Mouse (Mus musculus): ENCODE measurements around the gene Isca2. TPM values are rescaled to one million over a fixed set of nuclear protein-coding genes. Genes with fewer than 3 reads are reported as not detected.

The Isca2 gene
- total and polyA plus RNA-seq, 2 experiments from 2014 or later = 109 to 159 TPM

DNA sequence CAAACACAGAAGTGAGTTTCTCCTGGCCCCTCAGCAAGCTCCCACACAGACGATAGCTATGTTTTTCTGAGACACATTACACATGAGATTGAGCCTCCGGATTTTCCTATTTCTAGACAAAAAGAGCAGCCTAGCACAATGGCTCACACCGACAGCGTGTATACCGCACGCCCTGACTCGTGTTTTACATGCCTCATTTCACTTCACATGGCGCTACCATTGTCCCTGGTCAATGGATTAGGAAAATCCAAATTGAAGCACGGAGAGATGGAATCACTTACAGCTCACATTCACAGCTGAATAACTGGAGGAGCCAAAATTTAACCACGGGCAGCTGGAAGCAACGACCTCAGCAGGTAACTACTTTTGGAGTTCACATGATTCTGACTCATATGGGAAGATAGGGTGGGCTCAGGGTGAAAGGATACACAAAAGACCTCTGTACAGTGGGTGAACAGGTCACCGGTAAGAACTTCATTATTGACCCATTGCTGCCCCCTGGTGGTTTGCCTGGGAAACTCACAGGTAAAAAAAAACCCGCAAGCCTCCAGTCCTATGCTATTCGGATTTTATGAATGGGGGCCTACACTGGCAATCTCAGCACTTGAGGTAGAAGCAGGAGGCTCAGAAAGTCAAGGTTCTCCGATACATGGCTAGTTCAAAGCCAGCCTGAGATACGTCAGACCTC lies 17.9 kb upstream of the Isca2 start:
- H3K27ac ChIP-seq (ENCODE audit: low read depth) = no peak overlapping the region
- H3K9me3 ChIP-seq (replicated peaks; ENCODE audit: control insufficient read depth, low read length) = no peaks in the 10 kb centered on the region
- H3K9ac ChIP-seq (replicated peaks; ENCODE audit: low read depth, low read length) = no peak overlapping the region
- no peak overlapping the region for H3K4me2 ChIP-seq (ENCODE audit: low read depth, low read length)
- no peak overlapping the region for H3K4me3 ChIP-seq (ENCODE audit: low read depth, low read length)
- WGBS = 63% methylated on average over 16 of the region's 16 CpGs
- H3K4me1 ChIP-seq (ENCODE audit: control insufficient read depth, insufficient read depth) = no peaks in the 10 kb centered on the region
- 0 out of 2 replicates have a peak, but pooled peaks have one; percentile 6 for ATAC-seq (ENCODE audit: insufficient read depth, low read depth)
- H3K36me3 ChIP-seq (replicated peaks; ENCODE audit: control insufficient read depth, insufficient read depth, low read length) = peaks cover 36% of the 10 kb centered on the region
- TF ChIP-seq EP300 (IDR thresholded peaks at IDR 0.05; ENCODE audit: low read depth) (no peak), CTCF (IDR thresholded peaks at IDR 0.05; ENCODE audit: low read depth) (peak; percentile 66)
- peak; percentile 39 for DNase-seq (ENCODE audit: low spot score)
- H3K27me3 ChIP-seq (ENCODE audit: control insufficient read depth, insufficient read depth, low read length) = no peaks in the 10 kb centered on the region

DNA sequence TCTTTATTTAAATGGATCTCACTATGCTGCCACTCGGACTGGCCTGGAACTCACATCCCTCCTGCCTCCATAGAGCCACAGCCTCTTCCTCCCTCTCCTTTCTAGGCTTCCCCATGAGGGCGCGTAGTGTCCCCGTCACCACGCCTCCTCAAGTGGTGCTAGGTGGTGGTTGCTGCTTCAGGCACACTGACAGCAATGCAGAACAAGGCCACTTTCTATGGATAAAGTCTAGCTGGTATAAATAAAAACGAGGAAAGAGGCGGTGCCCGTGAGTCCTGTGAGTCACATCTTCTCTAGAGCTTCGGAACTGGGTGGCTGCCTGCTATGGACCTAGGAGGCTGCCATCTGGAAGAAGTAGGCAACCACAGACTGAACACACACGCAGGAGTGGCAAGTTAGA lies 17.0 kb upstream of the Isca2 start:
- Histone ChIP-seq H3K36me3 (replicated peaks; ENCODE audit: control insufficient read depth, insufficient read depth, low read length) (peaks cover 42% of the 10 kb centered on the region), H3K9me3 (replicated peaks; ENCODE audit: control insufficient read depth, low read length) (no peaks in the 10 kb centered on the region), H3K27me3 (ENCODE audit: control insufficient read depth, insufficient read depth, low read length) (no peaks in the 10 kb centered on the region), H3K4me2 (ENCODE audit: low read depth, low read length) (no peak overlapping the region), H3K27ac (ENCODE audit: low read depth) (no peak overlapping the region), H3K4me1 (ENCODE audit: control insufficient read depth, insufficient read depth) (no peaks in the 10 kb centered on the region), H3K9ac (replicated peaks; ENCODE audit: low read depth, low read length) (no peak overlapping the region), H3K4me3 (ENCODE audit: low read depth, low read length) (no peak overlapping the region)
- 88% methylated on average over 10 of the region's 10 CpGs for WGBS
- DNase-seq (ENCODE audit: low spot score) = no peak
- TF ChIP-seq CTCF (IDR thresholded peaks at IDR 0.05; ENCODE audit: low read depth) = no peak
- no peak for TF ChIP-seq EP300 (IDR thresholded peaks at IDR 0.05; ENCODE audit: low read depth)
- ATAC-seq (ENCODE audit: insufficient read depth, low read depth) = no peak

DNA sequence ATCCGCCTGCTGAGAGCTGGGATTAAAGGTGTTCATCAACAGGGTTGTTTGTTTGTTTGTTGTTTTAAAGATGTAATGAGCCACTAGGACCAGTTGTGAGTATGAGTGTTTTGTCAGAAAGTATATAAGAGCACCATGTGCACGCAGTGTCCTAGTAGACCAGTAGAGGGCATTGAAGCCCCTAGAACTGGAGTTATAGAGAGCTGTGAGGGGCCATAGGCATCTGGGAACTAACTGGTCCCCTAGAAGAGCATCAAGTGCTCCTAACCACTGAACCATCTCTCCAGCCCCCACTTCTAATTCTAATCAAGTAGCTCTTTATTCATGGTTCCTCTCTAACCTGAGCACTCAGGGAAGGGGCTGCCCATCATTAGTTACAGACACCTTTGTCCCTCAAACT lies 14.0 kb upstream of the Isca2 start:
- no peaks in the 10 kb centered on the region for H3K9me3 ChIP-seq (replicated peaks; ENCODE audit: control insufficient read depth, low read length)
- no peak for DNase-seq (ENCODE audit: low spot score)
- no peak overlapping the region for H3K4me3 ChIP-seq (ENCODE audit: low read depth, low read length)
- TF ChIP-seq CTCF (IDR thresholded peaks at IDR 0.05; ENCODE audit: low read depth) = peak; percentile 42
- TF ChIP-seq EP300 (IDR thresholded peaks at IDR 0.05; ENCODE audit: low read depth) = no peak
- H3K27ac ChIP-seq (ENCODE audit: low read depth) = no peak overlapping the region
- H3K4me2 ChIP-seq (ENCODE audit: low read depth, low read length) = no peak overlapping the region
- H3K4me1 ChIP-seq (ENCODE audit: control insufficient read depth, insufficient read depth) = peaks cover 6% of the 10 kb centered on the region; the same call in 1 of the 2 replicates
- WGBS = 81% methylated on average over 2 of the region's 2 CpGs
- peaks cover 57% of the 10 kb centered on the region for H3K36me3 ChIP-seq (replicated peaks; ENCODE audit: control insufficient read depth, insufficient read depth, low read length)
- ATAC-seq (ENCODE audit: insufficient read depth, low read depth) = no peak
- H3K27me3 ChIP-seq (ENCODE audit: control insufficient read depth, insufficient read depth, low read length) = no peaks in the 10 kb centered on the region
- H3K9ac ChIP-seq (replicated peaks; ENCODE audit: low read depth, low read length) = no peak overlapping the region

DNA sequence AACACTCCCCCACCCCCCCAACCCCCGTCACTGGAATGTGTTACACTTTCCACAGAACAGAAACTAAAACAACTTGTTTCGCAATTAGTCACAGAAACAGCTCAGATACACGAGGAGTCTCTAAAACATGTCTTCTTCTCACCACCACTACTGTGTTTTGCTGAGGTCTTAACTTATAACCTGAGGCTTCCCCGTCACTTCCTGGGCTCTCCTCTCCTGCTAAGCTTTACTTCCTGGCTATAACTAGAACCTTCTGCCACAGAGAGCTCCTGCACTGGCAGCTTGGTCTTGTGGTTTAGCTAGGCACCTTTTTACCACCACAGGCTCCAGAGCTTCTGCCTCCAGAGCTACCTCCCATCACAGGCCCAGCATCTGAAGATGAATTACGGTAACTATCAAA lies 10.5 kb upstream of the Isca2 start:
- DNase-seq (ENCODE audit: low spot score) (no peak), ATAC-seq (ENCODE audit: insufficient read depth, low read depth) (no peak)
- Histone ChIP-seq H3K4me1 (ENCODE audit: control insufficient read depth, insufficient read depth) (peaks cover 12% of the 10 kb centered on the region; the same call in 1 of the 2 replicates), H3K9me3 (replicated peaks; ENCODE audit: control insufficient read depth, low read length) (no peaks in the 10 kb centered on the region), H3K4me2 (ENCODE audit: low read depth, low read length) (no peak overlapping the region), H3K36me3 (replicated peaks; ENCODE audit: control insufficient read depth, insufficient read depth, low read length) (peaks cover 53% of the 10 kb centered on the region), H3K4me3 (ENCODE audit: low read depth, low read length) (no peak overlapping the region), H3K27ac (ENCODE audit: low read depth) (no peak overlapping the region), H3K9ac (replicated peaks; ENCODE audit: low read depth, low read length) (no peak overlapping the region), H3K27me3 (ENCODE audit: control insufficient read depth, insufficient read depth, low read length) (no peaks in the 10 kb centered on the region)
- TF ChIP-seq CTCF (IDR thresholded peaks at IDR 0.05; ENCODE audit: low read depth) (no peak), EP300 (IDR thresholded peaks at IDR 0.05; ENCODE audit: low read depth) (no peak)
- 84% methylated on average over 5 of the region's 5 CpGs for WGBS

DNA sequence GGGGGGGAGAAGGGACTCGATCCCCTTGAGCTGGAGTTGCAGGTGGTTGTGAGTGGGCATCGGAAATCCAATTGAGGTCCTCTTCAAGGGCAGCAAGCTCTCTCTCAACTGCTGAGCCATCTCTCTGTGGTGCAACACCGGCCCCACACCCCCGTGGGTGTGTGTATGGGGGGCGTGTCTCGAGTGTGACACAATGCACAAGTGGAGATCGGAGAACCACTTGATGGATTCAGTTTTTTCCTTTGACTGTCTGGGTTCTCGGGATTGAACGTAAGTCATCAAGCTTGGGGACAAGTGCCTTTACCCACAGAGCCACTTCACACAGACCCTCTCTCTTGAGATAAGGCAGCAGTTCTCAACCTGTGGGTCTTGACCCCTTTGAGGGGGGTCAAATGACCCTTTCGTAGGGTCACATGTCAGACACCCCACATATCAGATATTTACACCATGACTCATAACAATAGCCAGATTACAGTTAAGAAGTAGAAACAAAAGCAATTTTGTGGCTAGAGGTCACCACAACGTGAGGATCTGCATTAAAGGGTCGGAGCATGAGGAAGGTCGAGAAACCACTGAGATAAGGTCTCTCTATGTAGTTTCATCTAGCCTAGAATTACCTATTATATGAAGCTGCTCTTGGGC lies 9.4 kb upstream of the Isca2 start:
- ATAC-seq (ENCODE audit: insufficient read depth, low read depth) = no peak
- H3K9me3 ChIP-seq (replicated peaks; ENCODE audit: control insufficient read depth, low read length) = no peaks in the 10 kb centered on the region
- no peak overlapping the region for H3K27ac ChIP-seq (ENCODE audit: low read depth)
- TF ChIP-seq CTCF (IDR thresholded peaks at IDR 0.05; ENCODE audit: low read depth) (no peak), EP300 (IDR thresholded peaks at IDR 0.05; ENCODE audit: low read depth) (no peak)
- 63% methylated on average over 13 of the region's 13 CpGs for WGBS
- no peak overlapping the region for H3K4me2 ChIP-seq (ENCODE audit: low read depth, low read length)
- no peak overlapping the region for H3K9ac ChIP-seq (replicated peaks; ENCODE audit: low read depth, low read length)
- no peaks in the 10 kb centered on the region for H3K27me3 ChIP-seq (ENCODE audit: control insufficient read depth, insufficient read depth, low read length)
- no peak overlapping the region for H3K4me3 ChIP-seq (ENCODE audit: low read depth, low read length)
- H3K4me1 ChIP-seq (ENCODE audit: control insufficient read depth, insufficient read depth) = peaks cover 12% of the 10 kb centered on the region; the same call in 1 of the 2 replicates
- H3K36me3 ChIP-seq (replicated peaks; ENCODE audit: control insufficient read depth, insufficient read depth, low read length) = peaks cover 46% of the 10 kb centered on the region
- DNase-seq (ENCODE audit: low spot score) = no peak

Measured in heart, postnatal 0 days (tissue).